Mouse (Mus musculus) G1E (cell line): ENCODE measurements around the gene Otoa.

Source experiments
- CTCF ChIP-seq: IDR thresholded peaks from 2 replicates; pipeline ENCODE4 v1.5.1; 2012; ENCODE audit warnings: low read depth, low read length, inconsistent platforms, mixed read lengths
- GATA1 ChIP-seq: IDR thresholded peaks from 2 replicates; pipeline ENCODE4 v1.6.1; 2012; ENCODE audit warnings: borderline replicate concordance, low read length, inconsistent platforms, mixed read lengths

DNA sequence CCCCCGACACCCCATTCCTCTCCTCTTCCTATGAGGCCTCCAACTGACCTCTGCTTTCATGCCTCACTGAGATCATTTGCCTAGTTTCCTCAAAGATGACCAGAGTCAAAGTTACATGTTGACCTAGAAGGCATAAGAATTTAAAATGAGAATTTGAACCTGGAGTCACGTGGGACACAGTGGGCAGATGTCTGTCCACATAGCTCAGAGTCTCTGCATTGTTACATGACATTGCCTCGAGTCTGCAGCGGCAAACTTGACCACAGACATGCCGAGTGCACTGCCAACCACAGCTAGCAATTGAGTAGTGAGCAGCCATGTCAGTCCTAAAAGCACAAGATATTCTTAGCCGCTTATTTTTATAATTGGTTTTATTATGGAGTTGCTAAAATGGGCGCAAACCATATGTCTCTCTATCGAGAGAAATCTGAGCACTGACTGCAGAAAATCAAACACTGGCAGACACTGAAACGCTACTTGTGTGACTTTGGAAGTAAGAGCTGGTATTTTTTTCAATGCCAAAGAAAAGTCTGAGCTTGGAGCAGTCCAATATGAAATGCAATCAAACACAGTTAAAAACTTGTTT lies 105.8 kb downstream of the Otoa start:
- TF ChIP-seq CTCF: no peak
- TF ChIP-seq GATA1: no peak
